Mouse (Mus musculus): Measurements from ENCODE around the gene Syngr4. TPM values are rescaled to one million over a fixed set of nuclear protein-coding genes. Genes with fewer than 3 reads are reported as not detected.
A peak's percentile ranks its signal among the peaks of the same experiment; 100 is the strongest.

Gene Syngr4
- polyA plus RNA-seq, 1 experiment: 0.19 TPM

- Histone ChIP-seq H3K27me3 (replicated peaks; ENCODE audit: control insufficient read depth, insufficient read depth, low read length) (no peaks in the 10 kb centered on the region), H3K36me3 (ENCODE audit: control insufficient read depth, insufficient read depth, low read length) (peaks cover 4% of the 10 kb centered on the region), H3K27ac (ENCODE audit: insufficient read depth, low read depth, low read length) (no peak overlapping the region), H3K4me3 (ENCODE audit: insufficient read depth, low read depth, low read length) (no peak overlapping the region), H3K4me1 (ENCODE audit: control insufficient read depth, insufficient read depth, low read length) (peaks cover 6% of the 10 kb centered on the region; the same call in 1 of the 2 replicates)
- no peak for DNase-seq
- TF ChIP-seq POLR2A (IDR thresholded peaks at IDR 0.05; ENCODE audit: low read depth, low read length): no peak
- TF ChIP-seq CTCF (conservative IDR thresholded peaks at IDR 0.05; ENCODE audit: insufficient read depth, insufficient read length, low read depth, low read length): no peak
- WGBS: 92% methylated on average over 7 of the region's 7 CpGs
These were observed 19.6 kb downstream of the Syngr4 start for GRCm38 (mm10) chr7:45876895-45877294.

- Histone ChIP-seq H3K4me1 (ENCODE audit: control insufficient read depth, insufficient read depth, low read length) (peaks cover 6% of the 10 kb centered on the region; the same call in 1 of the 2 replicates), H3K27ac (ENCODE audit: insufficient read depth, low read depth, low read length) (peak overlapping the region; percentile 94), H3K27me3 (replicated peaks; ENCODE audit: control insufficient read depth, insufficient read depth, low read length) (no peaks in the 10 kb centered on the region), H3K4me3 (ENCODE audit: insufficient read depth, low read depth, low read length) (peak overlapping the region; percentile 94), H3K36me3 (ENCODE audit: control insufficient read depth, insufficient read depth, low read length) (peaks cover 3% of the 10 kb centered on the region)
- 1% methylated on average over 28 of the region's 28 CpGs for WGBS
- DNase-seq: peak; percentile 79
- TF ChIP-seq CTCF (conservative IDR thresholded peaks at IDR 0.05; ENCODE audit: insufficient read depth, insufficient read length, low read depth, low read length): no peak
- TF ChIP-seq POLR2A (IDR thresholded peaks at IDR 0.05; ENCODE audit: low read depth, low read length): no peak
These were observed 23.2 kb downstream of the Syngr4 start for GRCm38 (mm10) chr7:45873061-45873947.

- Histone ChIP-seq H3K4me1 (ENCODE audit: control insufficient read depth, insufficient read depth, low read length) (peaks cover 6% of the 10 kb centered on the region; the same call in 1 of the 2 replicates), H3K4me3 (ENCODE audit: insufficient read depth, low read depth, low read length) (peak within 1 kb of the TSS; percentile 94), H3K27ac (ENCODE audit: insufficient read depth, low read depth, low read length) (peak within 1 kb of the TSS; percentile 94), H3K27me3 (replicated peaks; ENCODE audit: control insufficient read depth, insufficient read depth, low read length) (no peaks in the 10 kb centered on the region), H3K36me3 (ENCODE audit: control insufficient read depth, insufficient read depth, low read length) (peaks cover 3% of the 10 kb centered on the region)
- DNase-seq: peak; percentile 92
- TF ChIP-seq CTCF (conservative IDR thresholded peaks at IDR 0.05; ENCODE audit: insufficient read depth, insufficient read length, low read depth, low read length) (peak; percentile 94), POLR2A (IDR thresholded peaks at IDR 0.05; ENCODE audit: low read depth, low read length) (peak; percentile 60)
- WGBS: under 1% methylated on average over 18 of the region's 18 CpGs
These were observed 23.9 kb downstream of the Syngr4 start, which contains the start of gene Kdelr1 for GRCm38 (mm10) chr7:45872624-45873023. Gene Kdelr1 (plus strand): TSS chr7:45872772.

GRCm38 (mm10) chr7:45870282-45871058 lies 26.0 kb downstream of the Syngr4 start:
- no peak overlapping the region for H3K4me3 ChIP-seq (ENCODE audit: insufficient read depth, low read depth, low read length)

GRCm38 (mm10) chr7:45869787-45870186 lies 26.7 kb downstream of the Syngr4 start:
- no peak for DNase-seq
- H3K4me1 ChIP-seq (ENCODE audit: control insufficient read depth, insufficient read depth, low read length): peaks cover 12% of the 10 kb centered on the region
- H3K27me3 ChIP-seq (replicated peaks; ENCODE audit: control insufficient read depth, insufficient read depth, low read length): no peaks in the 10 kb centered on the region
- TF ChIP-seq CTCF (conservative IDR thresholded peaks at IDR 0.05; ENCODE audit: insufficient read depth, insufficient read length, low read depth, low read length): no peak
- TF ChIP-seq POLR2A (IDR thresholded peaks at IDR 0.05; ENCODE audit: low read depth, low read length): no peak
- H3K27ac ChIP-seq (ENCODE audit: insufficient read depth, low read depth, low read length): no peak overlapping the region
- no peaks in the 10 kb centered on the region for H3K36me3 ChIP-seq (ENCODE audit: control insufficient read depth, insufficient read depth, low read length)
- WGBS: 3% methylated on average over 14 of the region's 14 CpGs
- no peak overlapping the region for H3K4me3 ChIP-seq (ENCODE audit: insufficient read depth, low read depth, low read length)

More at GRCm38 (mm10) chr7:45870282-45871058, 26.0 kb downstream of the Syngr4 start:
- 4% methylated on average over 30 of the region's 30 CpGs for WGBS
- TF ChIP-seq POLR2A (IDR thresholded peaks at IDR 0.05; ENCODE audit: low read depth, low read length): no peak
- TF ChIP-seq CTCF (conservative IDR thresholded peaks at IDR 0.05; ENCODE audit: insufficient read depth, insufficient read length, low read depth, low read length): no peak
- Histone ChIP-seq H3K27me3 (replicated peaks; ENCODE audit: control insufficient read depth, insufficient read depth, low read length) (no peaks in the 10 kb centered on the region), H3K4me1 (ENCODE audit: control insufficient read depth, insufficient read depth, low read length) (peaks cover 12% of the 10 kb centered on the region), H3K36me3 (ENCODE audit: control insufficient read depth, insufficient read depth, low read length) (no peaks in the 10 kb centered on the region), H3K27ac (ENCODE audit: insufficient read depth, low read depth, low read length) (no peak overlapping the region)
- DNase-seq: no peak

- Histone ChIP-seq H3K27ac (ENCODE audit: insufficient read depth, low read depth, low read length) (no peak overlapping the region), H3K4me3 (ENCODE audit: insufficient read depth, low read depth, low read length) (no peak overlapping the region), H3K36me3 (ENCODE audit: control insufficient read depth, insufficient read depth, low read length) (no peaks in the 10 kb centered on the region), H3K4me1 (ENCODE audit: control insufficient read depth, insufficient read depth, low read length) (peaks cover 11% of the 10 kb centered on the region), H3K27me3 (replicated peaks; ENCODE audit: control insufficient read depth, insufficient read depth, low read length) (no peaks in the 10 kb centered on the region)
- no peak for DNase-seq
- TF ChIP-seq POLR2A (IDR thresholded peaks at IDR 0.05; ENCODE audit: low read depth, low read length) (no peak), CTCF (conservative IDR thresholded peaks at IDR 0.05; ENCODE audit: insufficient read depth, insufficient read length, low read depth, low read length) (no peak)
- 22% methylated on average over 8 of the region's 8 CpGs for WGBS
These were observed 27.3 kb downstream of the Syngr4 start for GRCm38 (mm10) chr7:45869107-45869670.
